Mouse (Mus musculus): Measurements from ENCODE around the gene Clstn1. TPM values are rescaled to one million over a fixed set of nuclear protein-coding genes. Genes with fewer than 3 reads are reported as not detected.

The Clstn1 gene
- polyA plus RNA-seq, 1 experiment = 53.6 TPM

GRCm38 (mm10) chr4:149641956-149642355 is 55.7 kb downstream of the Clstn1 start:
- TF ChIP-seq POLR2A (IDR thresholded peaks at IDR 0.05; ENCODE audit: low read depth, low read length) (no peak), CTCF (IDR thresholded peaks at IDR 0.05; ENCODE audit: borderline replicate concordance, insufficient read depth, low read length) (no peak)
- H3K4me1 ChIP-seq (ENCODE audit: control insufficient read depth, insufficient read depth, low read length) = no peaks in the 10 kb centered on the region
- no peak overlapping the region for H3K4me3 ChIP-seq (ENCODE audit: insufficient read depth, low read length)
- H3K27ac ChIP-seq (ENCODE audit: insufficient read depth, low read length) = no peak overlapping the region

- Histone ChIP-seq H3K4me1 (ENCODE audit: control insufficient read depth, insufficient read depth, low read length) (no peaks in the 10 kb centered on the region), H3K4me3 (ENCODE audit: insufficient read depth, low read length) (no peak overlapping the region), H3K27ac (ENCODE audit: insufficient read depth, low read length) (no peak overlapping the region)
- TF ChIP-seq CTCF (IDR thresholded peaks at IDR 0.05; ENCODE audit: borderline replicate concordance, insufficient read depth, low read length) (no peak), POLR2A (IDR thresholded peaks at IDR 0.05; ENCODE audit: low read depth, low read length) (no peak)
Measured at GRCm38 (mm10) chr4:149645761-149646160, 59.5 kb downstream of the Clstn1 start.

GRCm38 (mm10) chr4:149648031-149648805 is 62.0 kb downstream of the Clstn1 start:
- TF ChIP-seq CTCF (IDR thresholded peaks at IDR 0.05; ENCODE audit: borderline replicate concordance, insufficient read depth, low read length) (no peak), POLR2A (IDR thresholded peaks at IDR 0.05; ENCODE audit: low read depth, low read length) (no peak)
- no peaks in the 10 kb centered on the region for H3K4me1 ChIP-seq (ENCODE audit: control insufficient read depth, insufficient read depth, low read length)
- no peak overlapping the region for H3K27ac ChIP-seq (ENCODE audit: insufficient read depth, low read length)
- no peak overlapping the region for H3K4me3 ChIP-seq (ENCODE audit: insufficient read depth, low read length)

GRCm38 (mm10) chr4:149650493-149651193 is 64.4 kb downstream of the Clstn1 start:
- peak; percentile 29; the same call in 1 of the 2 replicates for TF ChIP-seq CTCF (IDR thresholded peaks at IDR 0.05; ENCODE audit: borderline replicate concordance, insufficient read depth, low read length)
- TF ChIP-seq POLR2A (IDR thresholded peaks at IDR 0.05; ENCODE audit: low read depth, low read length) = no peak
- Histone ChIP-seq H3K4me1 (ENCODE audit: control insufficient read depth, insufficient read depth, low read length) (no peaks in the 10 kb centered on the region), H3K4me3 (ENCODE audit: insufficient read depth, low read length) (no peak overlapping the region), H3K27ac (ENCODE audit: insufficient read depth, low read length) (no peak overlapping the region)

GRCm38 (mm10) chr4:149654232-149654631 is 68.0 kb downstream of the Clstn1 start:
- TF ChIP-seq CTCF (IDR thresholded peaks at IDR 0.05; ENCODE audit: borderline replicate concordance, insufficient read depth, low read length) (peak; percentile 37; the same call in 1 of the 2 replicates), POLR2A (IDR thresholded peaks at IDR 0.05; ENCODE audit: low read depth, low read length) (no peak)
- H3K4me1 ChIP-seq (ENCODE audit: control insufficient read depth, insufficient read depth, low read length) = no peaks in the 10 kb centered on the region
- no peak overlapping the region for H3K4me3 ChIP-seq (ENCODE audit: insufficient read depth, low read length)
- H3K27ac ChIP-seq (ENCODE audit: insufficient read depth, low read length) = no peak overlapping the region

- Histone ChIP-seq H3K27ac (ENCODE audit: insufficient read depth, low read length) (no peak overlapping the region), H3K4me1 (ENCODE audit: control insufficient read depth, insufficient read depth, low read length) (no peaks in the 10 kb centered on the region), H3K4me3 (ENCODE audit: insufficient read depth, low read length) (no peak overlapping the region)
- TF ChIP-seq POLR2A (IDR thresholded peaks at IDR 0.05; ENCODE audit: low read depth, low read length) (no peak), CTCF (IDR thresholded peaks at IDR 0.05; ENCODE audit: borderline replicate concordance, insufficient read depth, low read length) (no peak)
Measured at GRCm38 (mm10) chr4:149657858-149658416, 71.7 kb downstream of the Clstn1 start.

- no peak overlapping the region for H3K27ac ChIP-seq (ENCODE audit: insufficient read depth, low read length)
- TF ChIP-seq CTCF (IDR thresholded peaks at IDR 0.05; ENCODE audit: borderline replicate concordance, insufficient read depth, low read length) (no peak), POLR2A (IDR thresholded peaks at IDR 0.05; ENCODE audit: low read depth, low read length) (no peak)
- H3K4me1 ChIP-seq (ENCODE audit: control insufficient read depth, insufficient read depth, low read length) = no peaks in the 10 kb centered on the region
- H3K4me3 ChIP-seq (ENCODE audit: insufficient read depth, low read length) = no peak overlapping the region
Measured at GRCm38 (mm10) chr4:149659495-149660116, 73.3 kb downstream of the Clstn1 start.

- Histone ChIP-seq H3K4me1 (ENCODE audit: control insufficient read depth, insufficient read depth, low read length) (no peaks in the 10 kb centered on the region), H3K4me3 (ENCODE audit: insufficient read depth, low read length) (no peak overlapping the region), H3K27ac (ENCODE audit: insufficient read depth, low read length) (no peak overlapping the region)
- TF ChIP-seq CTCF (IDR thresholded peaks at IDR 0.05; ENCODE audit: borderline replicate concordance, insufficient read depth, low read length) (no peak), POLR2A (IDR thresholded peaks at IDR 0.05; ENCODE audit: low read depth, low read length) (no peak)
Measured at GRCm38 (mm10) chr4:149660598-149660997, 74.3 kb downstream of the Clstn1 start.

- no peak for TF ChIP-seq POLR2A (IDR thresholded peaks at IDR 0.05; ENCODE audit: low read depth, low read length)
- TF ChIP-seq CTCF (IDR thresholded peaks at IDR 0.05; ENCODE audit: borderline replicate concordance, insufficient read depth, low read length) = no peak
- Histone ChIP-seq H3K27ac (ENCODE audit: insufficient read depth, low read length) (no peak overlapping the region), H3K4me3 (ENCODE audit: insufficient read depth, low read length) (no peak overlapping the region), H3K4me1 (ENCODE audit: control insufficient read depth, insufficient read depth, low read length) (no peaks in the 10 kb centered on the region)
Measured at GRCm38 (mm10) chr4:149661967-149662589, 75.8 kb downstream of the Clstn1 start.

Data from embryonic fibroblast, embryonic 13.5 days (primary cell).